Mouse (Mus musculus): ENCODE data around the gene Ttc9c.
"Not testable (repeated sequence)": the region's sequence is repeated elsewhere in the genome, so short reads cannot be mapped to it uniquely, and the experiment has no call there.

Gene Ttc9c

GRCm38 (mm10) chr19:8818801-8819595, at the start of gene Ttc9c:
Gene Ttc9c (minus strand): TSS chr19:8819333.
- peak; percentile 97 to 99 for DNase-seq

- DNase-seq = no peak
Measured at GRCm38 (mm10) chr19:8864265-8864664, 45.1 kb upstream of the Ttc9c start.

- DNase-seq = peak in 1 of 2 experiments; percentile 39
Measured at GRCm38 (mm10) chr19:8859018-8859417, 39.9 kb upstream of the Ttc9c start.

GRCm38 (mm10) chr19:8857689-8858088, 38.6 kb upstream of the Ttc9c start:
- DNase-seq = peak; percentile 53 to 69

GRCm38 (mm10) chr19:8853117-8853516, 34.0 kb upstream of the Ttc9c start:
- DNase-seq = no peak

- no peak for DNase-seq
Measured at GRCm38 (mm10) chr19:8852236-8852928, 33.2 kb upstream of the Ttc9c start.

- DNase-seq = peak in 1 of 2 experiments; percentile 39
Measured at GRCm38 (mm10) chr19:8851639-8852038, 32.5 kb upstream of the Ttc9c start.

GRCm38 (mm10) chr19:8850402-8850901, 31.3 kb upstream of the Ttc9c start, which contains the start of gene Lrrn4cl:
Gene Lrrn4cl (plus strand): TSS chr19:8850768.
- DNase-seq = peak in 1 of 2 experiments; percentile 67

- no peak for DNase-seq
Measured at GRCm38 (mm10) chr19:8848356-8848755, 29.2 kb upstream of the Ttc9c start.

GRCm38 (mm10) chr19:8844371-8845129, 25.4 kb upstream of the Ttc9c start:
- DNase-seq = peak; percentile 56 to 82

- no peak for DNase-seq
Measured at GRCm38 (mm10) chr19:8842961-8843360, 23.8 kb upstream of the Ttc9c start.

GRCm38 (mm10) chr19:8841012-8841411, 21.9 kb upstream of the Ttc9c start:
- DNase-seq = no peak

- DNase-seq = peak; percentile 85 to 89
Measured at GRCm38 (mm10) chr19:8839908-8840791, 21.0 kb upstream of the Ttc9c start.

GRCm38 (mm10) chr19:8839103-8839907, 20.2 kb upstream of the Ttc9c start, which contains the start of gene Gng3:
Gene Gng3 (minus strand): TSS chr19:8839194.
- DNase-seq = no peak

- peak; percentile 43 to 49 for DNase-seq
Measured at GRCm38 (mm10) chr19:8838041-8838730, 19.1 kb upstream of the Ttc9c start.

- peak; percentile 86 to 90 for DNase-seq
Measured at GRCm38 (mm10) chr19:8837251-8837791, 18.2 kb upstream of the Ttc9c start, which contains the start of gene Bscl2. Gene Bscl2 (plus strand): TSS chr19:8837467.

GRCm38 (mm10) chr19:8836327-8836726, 17.2 kb upstream of the Ttc9c start:
- DNase-seq = not testable (repeated sequence)

- DNase-seq = no peak
Measured at GRCm38 (mm10) chr19:8832971-8833370, 13.8 kb upstream of the Ttc9c start.

- no peak for DNase-seq
Measured at GRCm38 (mm10) chr19:8831262-8831661, 12.1 kb upstream of the Ttc9c start.

GRCm38 (mm10) chr19:8830664-8831063, 11.5 kb upstream of the Ttc9c start:
- no peak for DNase-seq
